Comparison of ENCODE assay signal across 11 mouse cellular contexts in the genomic region with DNA sequence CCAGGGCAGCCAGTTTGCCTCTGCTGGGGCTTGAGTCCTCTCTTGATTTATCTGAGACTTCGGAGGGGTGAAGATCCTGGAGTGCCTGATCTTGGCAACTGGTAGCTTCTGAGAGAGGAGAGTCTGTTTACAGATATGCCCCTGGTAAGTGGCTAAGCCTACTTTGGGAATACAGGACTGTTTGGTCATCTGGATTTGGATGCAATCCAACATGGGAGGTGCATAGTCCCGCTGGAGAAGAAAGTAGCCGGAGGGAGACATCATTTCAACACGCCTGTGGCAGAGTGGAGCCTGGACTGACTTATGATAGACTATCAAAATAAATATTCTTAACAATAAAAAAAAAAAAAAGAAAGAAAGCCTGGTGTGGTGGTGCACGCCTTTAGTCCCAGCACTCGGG. TPM values are rescaled to one million over a fixed set of nuclear protein-coding genes. Genes with fewer than 3 reads are reported as not detected.
"Had no signal": no experiment of that assay in that cellular context is flagged by ENCODE, and none has a peak within 500 bp of the region (broad histone marks: within the 10 kb centered on the region; RNA-seq: fewer than 3 reads in every experiment).

No protein-coding gene starts in this region.

- H3K4me2 ChIP-seq: kidney, embryonic 15.5 days; midbrain, embryonic 13.5 days had no signal

- H3K9ac ChIP-seq: kidney, embryonic 15.5 days; limb, embryonic 12.5 days; liver, embryonic 14.5 days; midbrain, embryonic 13.5 days had no signal

- H3K27me3 ChIP-seq: kidney, embryonic 15.5 days; midbrain, embryonic 13.5 days had no signal

- H3K9me3 ChIP-seq: kidney, embryonic 15.5 days; limb, embryonic 12.5 days; midbrain, embryonic 13.5 days had no signal

- ATAC-seq: midbrain, embryonic 13.5 days had no signal

- H3K27ac ChIP-seq: kidney, embryonic 15.5 days; limb, embryonic 12.5 days; liver, embryonic 14.5 days; midbrain, embryonic 13.5 days had no signal

- DNase-seq: kidney, adult 2 months; kidney, postnatal 14 days; layer of hippocampus, postnatal 36 days; right cerebral cortex, postnatal 14 days; thymus, postnatal 36 days had no signal

- H3K4me3 ChIP-seq: kidney, embryonic 15.5 days; limb, embryonic 12.5 days; midbrain, embryonic 13.5 days had no signal

- H3K36me3 ChIP-seq: kidney, embryonic 15.5 days; limb, embryonic 12.5 days; midbrain, embryonic 13.5 days had no signal

RNA-seq across cellular contexts. Expression of a gene that starts 49.1 kb away (rescaled TPM):
- total RNA-seq: megakaryocyte progenitor cell, adult 5-6 weeks had no signal
- polyA plus RNA-seq: spleen, adult 2 months had no signal
